Mouse (Mus musculus) MEL (cell line): ENCODE data around the gene Hrct1.

Experiments used
- USF1 ChIP-seq: IDR thresholded peaks from 2 replicates; pipeline ENCODE4 v1.6.1; 2014; ENCODE audit warnings: low read depth, mild to moderate bottlenecking, inconsistent platforms, low read length, improper control_type of control experiment, moderate library complexity
- USF2 ChIP-seq, 2 experiments: IDR thresholded peaks; 2 replicates each; pipeline ENCODE4 v1.6.1; 2011 to 2012; ENCODE audit warnings: improper control_type of control experiment in 2 of 2, low read length in 2 of 2, borderline replicate concordance in 1 of 2, inconsistent platforms in 1 of 2, low read depth in 1 of 2, mild to moderate bottlenecking in 1 of 2; ENCODE audit not compliant: insufficient read depth in 1 of 2
- ZKSCAN1 ChIP-seq: IDR thresholded peaks from 2 replicates; pipeline ENCODE4 v1.6.1; 2012; ENCODE audit warnings: low read depth, mild to moderate bottlenecking, inconsistent platforms, low read length, improper control_type of control experiment, moderate library complexity

GRCm38 (mm10) chr4:43691026-43691425 lies 36.0 kb upstream of the Hrct1 start:
- TF ChIP-seq ZKSCAN1, result no peak
- TF ChIP-seq USF1, result no peak
- TF ChIP-seq USF2 (IDR thresholded peaks at IDR 0.05; ENCODE audit: borderline replicate concordance in 1 of 2, insufficient read depth in 1 of 2, low read depth in 1 of 2, low read length in 2 of 2), result no peak
